Mouse (Mus musculus) forelimb bud, embryonic 11.5 days (tissue): ENCODE results near the gene Slc15a4.

Experiments used
- DNase-seq: peaks from one replicate; pipeline ENCODE4 v3.0.0-alpha.2; 2012; ENCODE audit warnings: low read depth, low spot score

Slc15a4 gene

GRCm38 (mm10) chr5:127620371-127620770 lies 12.3 kb downstream of the Slc15a4 start:
- DNase-seq = no peak

- no peak for DNase-seq
These were observed 13.9 kb downstream of the Slc15a4 start for GRCm38 (mm10) chr5:127618834-127619233.

GRCm38 (mm10) chr5:127616884-127617635 lies 15.6 kb downstream of the Slc15a4 start:
- peak; percentile 94 for DNase-seq

GRCm38 (mm10) chr5:127616151-127616550 lies 16.5 kb downstream of the Slc15a4 start:
- DNase-seq = peak; percentile 10

GRCm38 (mm10) chr5:127615459-127615858 lies 17.2 kb downstream of the Slc15a4 start:
- no peak for DNase-seq

GRCm38 (mm10) chr5:127612397-127612796 lies 20.3 kb downstream of the Slc15a4 start:
- no peak for DNase-seq

- no peak for DNase-seq
These were observed 20.8 kb downstream of the Slc15a4 start for GRCm38 (mm10) chr5:127611881-127612280.

GRCm38 (mm10) chr5:127610787-127611509 lies 21.7 kb downstream of the Slc15a4 start:
- DNase-seq = no peak

GRCm38 (mm10) chr5:127609191-127609714 lies 23.4 kb downstream of the Slc15a4 start:
- DNase-seq = no peak

- DNase-seq = no peak
These were observed 25.2 kb downstream of the Slc15a4 start for GRCm38 (mm10) chr5:127607507-127607906.

GRCm38 (mm10) chr5:127602996-127603395 lies 29.7 kb downstream of the Slc15a4 start:
- no peak for DNase-seq

GRCm38 (mm10) chr5:127596862-127597261 lies 35.8 kb downstream of the Slc15a4 start:
- no peak for DNase-seq

GRCm38 (mm10) chr5:127595676-127596075 lies 37.0 kb downstream of the Slc15a4 start:
- DNase-seq = no peak

- peak; percentile 20 for DNase-seq
These were observed 39.8 kb downstream of the Slc15a4 start for GRCm38 (mm10) chr5:127592854-127593253.

- DNase-seq = no peak
These were observed 40.3 kb downstream of the Slc15a4 start for GRCm38 (mm10) chr5:127592406-127592805.

- peak; percentile 29 for DNase-seq
These were observed 44.8 kb downstream of the Slc15a4 start for GRCm38 (mm10) chr5:127587854-127588253.

GRCm38 (mm10) chr5:127583658-127584057 lies 49.0 kb downstream of the Slc15a4 start:
- no peak for DNase-seq

GRCm38 (mm10) chr5:127577419-127577818 lies 55.3 kb downstream of the Slc15a4 start:
- DNase-seq = no peak

- DNase-seq = no peak
These were observed 65.4 kb downstream of the Slc15a4 start for GRCm38 (mm10) chr5:127567165-127567741.

- peak; percentile 46 for DNase-seq
These were observed 71.6 kb downstream of the Slc15a4 start for GRCm38 (mm10) chr5:127561086-127561485.

- DNase-seq = no peak
These were observed 84.6 kb downstream of the Slc15a4 start for GRCm38 (mm10) chr5:127548136-127548535.

GRCm38 (mm10) chr5:127546585-127546991 lies 86.1 kb downstream of the Slc15a4 start:
- DNase-seq = no peak
